Mouse (Mus musculus): ENCODE measurements at regions not wholly inside any gene's neighbourhood (a gene's known extent, or its start where the extent isn't known, plus 50 kb on each side); places are given as distances from the start of the nearest gene placed in this dataset.

- DNase-seq = no peak
Observed at GRCm38 (mm10) chr4:89082838-89083237, 54.1 kb upstream of the Mtap start.

- no peak for DNase-seq
Observed at GRCm38 (mm10) chr4:89078485-89078884, 58.4 kb upstream of the Mtap start.

GRCm38 (mm10) chr4:89074705-89075104, 62.2 kb upstream of the Mtap start:
- DNase-seq = no peak

GRCm38 (mm10) chr4:89070430-89070829, 66.5 kb upstream of the Mtap start:
- no peak for DNase-seq

GRCm38 (mm10) chr4:89064401-89064800, 72.5 kb upstream of the Mtap start:
- DNase-seq = no peak

- DNase-seq = no peak
Observed at GRCm38 (mm10) chr4:89062384-89062783, 74.5 kb upstream of the Mtap start.

GRCm38 (mm10) chr4:89061619-89062018, 75.3 kb upstream of the Mtap start:
- DNase-seq = no peak

GRCm38 (mm10) chr4:89057573-89057972, 79.3 kb upstream of the Mtap start:
- no peak for DNase-seq

GRCm38 (mm10) chr4:89057135-89057534, 79.8 kb upstream of the Mtap start:
- DNase-seq = no peak

GRCm38 (mm10) chr4:89055969-89056368, 81.0 kb upstream of the Mtap start:
- DNase-seq = no peak

GRCm38 (mm10) chr4:89053606-89054005, 83.3 kb upstream of the Mtap start:
- DNase-seq = no peak

GRCm38 (mm10) chr4:89051897-89052296, 85.0 kb upstream of the Mtap start:
- no peak for DNase-seq

- DNase-seq = no peak
Observed at GRCm38 (mm10) chr4:89050551-89051199, 86.2 kb upstream of the Mtap start.

GRCm38 (mm10) chr4:89049592-89050440, 87.1 kb upstream of the Mtap start:
- no peak for DNase-seq

- no peak for DNase-seq
Observed at GRCm38 (mm10) chr4:89044516-89044915, 92.4 kb upstream of the Mtap start.

GRCm38 (mm10) chr4:89043982-89044381, 92.9 kb upstream of the Mtap start:
- no peak for DNase-seq

GRCm38 (mm10) chr4:89040856-89041255, 96.1 kb upstream of the Mtap start:
- no peak for DNase-seq

- no peak for DNase-seq
Observed at GRCm38 (mm10) chr4:89038906-89039305, 98.0 kb upstream of the Mtap start.

GRCm38 (mm10) chr4:89038135-89038534, 98.8 kb upstream of the Mtap start:
- no peak for DNase-seq

- DNase-seq = no peak
Observed at GRCm38 (mm10) chr4:89034822-89035221, 102.1 kb upstream of the Mtap start.

GRCm38 (mm10) chr4:89034299-89034698, 102.6 kb upstream of the Mtap start:
- DNase-seq = no peak

- DNase-seq = no peak
Observed at GRCm38 (mm10) chr4:89012681-89013353, 124.1 kb upstream of the Mtap start.

GRCm38 (mm10) chr4:89008561-89008960, 128.4 kb upstream of the Mtap start:
- no peak for DNase-seq

GRCm38 (mm10) chr4:89001470-89001869, 121.5 kb upstream of the Ifne start:
- no peak for DNase-seq

Measured in thymus, postnatal 4 days (tissue).